Mouse (Mus musculus) cerebellum, adult 9-10 months (tissue): Measurements from ENCODE around the gene Ttc27.

ENCODE experiments used
- DNase-seq: peaks from one replicate; pipeline ENCODE4 v3.0.0; 2022

Ttc27 gene

DNA sequence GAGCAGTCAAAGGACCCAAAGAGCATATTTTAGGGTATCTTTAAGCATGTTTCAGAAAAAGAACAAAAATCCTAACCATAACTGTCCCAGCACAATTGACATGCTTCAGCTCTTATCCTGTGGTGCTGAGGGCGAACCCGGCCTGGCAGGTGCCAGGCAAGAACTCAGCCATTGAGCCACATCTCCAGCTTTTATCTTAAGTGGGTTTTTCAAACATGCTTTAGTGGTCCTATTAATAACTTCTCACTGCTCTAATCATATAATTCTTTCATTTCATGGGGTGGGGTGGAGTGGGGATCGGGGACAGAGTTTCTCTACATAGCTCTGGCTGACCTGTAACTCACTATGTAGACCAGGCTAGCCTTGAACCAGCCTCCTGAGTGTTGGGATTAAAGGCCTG, 125.1 kb downstream of the Ttc27 start:
- no peak for DNase-seq

DNA sequence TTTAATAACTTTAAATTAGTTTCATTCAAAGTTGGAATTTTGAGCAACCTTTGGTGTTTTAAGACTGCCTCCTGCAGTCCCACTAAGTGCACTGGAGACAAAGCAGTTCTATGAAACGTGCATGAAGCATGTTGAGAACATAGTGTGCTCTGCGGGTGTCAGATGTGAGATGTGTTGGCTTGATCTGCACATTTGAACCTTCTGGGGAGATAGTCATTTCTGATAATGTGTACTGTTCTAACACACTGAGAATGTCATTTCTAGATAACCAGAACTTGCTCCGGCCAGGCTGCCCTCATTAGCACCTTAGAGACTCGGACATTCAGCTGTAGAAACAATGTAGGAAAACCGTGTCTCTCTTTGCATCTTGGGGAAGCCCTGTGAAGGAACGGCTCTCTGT, 126.0 kb downstream of the Ttc27 start:
- DNase-seq: no peak

DNA sequence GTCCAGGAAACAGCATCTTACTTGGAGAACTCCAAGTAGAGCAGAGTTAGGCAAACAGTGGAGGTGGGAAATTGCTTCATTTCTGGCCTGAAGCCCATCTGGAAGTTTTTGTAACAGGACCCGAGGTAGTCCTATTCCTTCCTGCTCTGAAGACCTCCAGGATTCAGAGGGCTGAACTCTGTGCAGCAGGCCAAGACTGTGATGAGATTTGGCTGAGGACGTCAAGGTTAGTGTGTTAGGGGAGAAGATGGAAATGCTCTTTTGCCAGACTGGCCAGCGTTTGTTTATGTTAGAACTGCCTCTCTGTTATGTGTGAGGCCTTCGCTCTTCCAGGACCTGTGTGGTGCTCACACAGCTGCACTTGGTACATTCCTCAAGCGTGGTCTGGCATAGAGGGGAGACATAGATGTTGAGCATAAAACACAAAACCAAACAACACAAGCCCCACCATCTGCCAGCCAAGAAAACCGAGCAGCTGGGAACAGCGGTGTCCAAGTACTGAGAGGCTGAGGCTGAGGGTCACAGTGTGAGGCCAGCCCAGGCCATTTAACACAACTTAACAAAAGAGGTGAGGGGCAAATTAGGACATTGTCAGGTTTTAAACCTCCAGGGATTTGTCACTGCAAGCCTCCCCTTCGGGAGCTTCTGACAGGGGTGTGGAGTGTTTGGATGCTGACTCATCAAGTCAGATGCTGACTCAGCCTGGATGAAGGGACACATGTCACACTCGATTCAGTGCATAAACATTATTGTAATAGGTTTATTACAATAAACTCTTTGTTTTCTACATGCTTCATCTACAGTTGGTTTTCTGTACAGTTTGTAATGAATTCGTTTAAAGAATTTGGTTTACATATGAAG, 128.7 kb downstream of the Ttc27 start:
- no peak for DNase-seq

DNA sequence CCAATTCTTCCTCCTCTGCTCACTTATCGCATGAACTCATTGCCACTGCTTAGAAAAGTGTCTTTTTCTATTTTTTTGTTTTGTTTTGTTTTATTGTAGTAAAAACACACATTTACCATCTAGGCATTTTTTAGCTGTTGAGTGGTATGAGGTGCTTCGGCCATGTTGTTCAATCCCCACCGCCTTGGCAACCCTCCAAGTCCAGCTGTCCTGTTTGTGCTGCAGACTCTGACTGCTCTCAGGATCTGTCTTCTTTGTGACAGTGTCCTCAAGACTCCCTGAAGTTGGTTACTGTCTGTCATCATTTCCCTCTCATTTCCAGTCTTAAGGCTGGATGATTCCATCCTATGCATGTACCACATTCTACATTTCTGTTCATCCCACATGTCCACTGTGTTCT, 132.7 kb downstream of the Ttc27 start:
- no peak for DNase-seq

DNA sequence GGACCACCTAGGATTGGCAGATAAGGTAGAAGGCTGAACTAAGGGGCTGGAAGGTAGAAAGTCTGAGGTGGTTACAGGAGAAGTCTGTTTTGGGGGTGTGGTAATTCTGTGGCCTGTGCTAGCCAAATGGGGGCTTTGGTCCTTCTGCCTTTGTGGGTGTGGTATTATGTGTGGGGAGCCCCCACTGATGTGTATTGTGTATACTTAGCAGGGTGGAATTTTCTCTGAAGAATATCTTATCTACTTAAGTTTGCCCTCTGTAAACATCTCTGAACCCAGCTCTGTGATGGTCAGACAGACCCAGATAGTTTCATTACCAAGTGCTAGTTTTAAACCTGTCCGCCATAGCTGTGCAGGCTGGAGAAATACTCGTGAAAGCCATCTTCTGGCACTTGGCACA, 141.8 kb downstream of the Ttc27 start:
- DNase-seq: no peak

DNA sequence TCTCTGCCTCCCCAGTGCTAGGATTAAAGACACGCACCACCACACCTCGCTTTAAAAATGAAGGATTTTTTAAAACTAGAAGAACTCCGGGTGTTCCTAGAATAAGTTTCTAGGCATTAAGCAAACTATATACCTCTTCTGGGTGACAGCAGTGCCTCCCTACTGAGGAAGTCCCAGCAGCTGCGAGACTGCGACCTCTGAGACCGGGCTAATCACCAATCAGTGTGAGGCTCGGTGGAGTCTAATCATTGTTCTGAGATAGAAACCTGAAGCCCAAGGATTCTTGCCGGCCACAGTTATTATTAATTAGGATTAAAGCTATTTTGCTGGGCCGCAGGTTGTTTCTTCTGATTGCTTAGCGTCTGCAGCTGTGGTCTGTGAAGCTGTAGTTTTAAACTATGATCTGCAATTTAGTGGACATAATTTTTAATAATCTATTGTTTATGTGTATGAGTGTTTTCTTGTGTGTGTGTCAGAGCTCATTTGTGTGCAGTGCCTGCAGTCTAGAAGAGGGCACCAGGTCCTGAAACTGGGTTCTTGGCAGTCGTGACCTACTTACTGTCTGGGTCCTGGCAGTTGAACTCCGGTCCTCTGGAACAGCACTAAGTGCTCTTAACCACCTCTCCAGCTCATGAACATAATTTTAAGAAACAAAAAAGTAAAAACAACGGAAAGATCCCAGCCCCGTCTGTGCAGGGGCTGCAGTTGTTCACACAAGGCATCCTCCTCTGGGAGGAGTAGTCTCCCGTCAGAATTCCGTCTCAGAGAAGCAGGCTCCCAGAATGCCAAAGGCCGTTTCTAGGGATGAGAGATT, 142.9 kb downstream of the Ttc27 start:
- no peak for DNase-seq

DNA sequence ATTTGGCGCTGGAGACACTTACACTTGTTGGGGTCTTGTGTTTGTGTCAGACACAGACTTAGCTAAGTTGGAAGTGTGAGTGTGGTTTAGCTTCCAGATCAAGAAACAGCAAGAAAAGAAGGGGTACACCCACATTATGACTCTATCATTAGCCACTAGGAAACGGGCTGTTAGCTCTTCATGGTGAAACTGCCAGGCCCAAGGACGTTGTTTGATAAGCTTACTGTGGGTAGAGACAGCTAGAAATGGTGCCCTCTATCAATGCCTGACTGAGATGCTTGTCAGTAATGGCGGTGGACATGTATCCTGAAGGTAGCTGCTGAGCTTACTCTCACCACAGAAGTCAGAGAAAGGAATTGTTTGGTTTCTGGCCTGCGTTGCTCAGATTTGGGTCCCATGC, 146.3 kb downstream of the Ttc27 start:
- DNase-seq: no peak

DNA sequence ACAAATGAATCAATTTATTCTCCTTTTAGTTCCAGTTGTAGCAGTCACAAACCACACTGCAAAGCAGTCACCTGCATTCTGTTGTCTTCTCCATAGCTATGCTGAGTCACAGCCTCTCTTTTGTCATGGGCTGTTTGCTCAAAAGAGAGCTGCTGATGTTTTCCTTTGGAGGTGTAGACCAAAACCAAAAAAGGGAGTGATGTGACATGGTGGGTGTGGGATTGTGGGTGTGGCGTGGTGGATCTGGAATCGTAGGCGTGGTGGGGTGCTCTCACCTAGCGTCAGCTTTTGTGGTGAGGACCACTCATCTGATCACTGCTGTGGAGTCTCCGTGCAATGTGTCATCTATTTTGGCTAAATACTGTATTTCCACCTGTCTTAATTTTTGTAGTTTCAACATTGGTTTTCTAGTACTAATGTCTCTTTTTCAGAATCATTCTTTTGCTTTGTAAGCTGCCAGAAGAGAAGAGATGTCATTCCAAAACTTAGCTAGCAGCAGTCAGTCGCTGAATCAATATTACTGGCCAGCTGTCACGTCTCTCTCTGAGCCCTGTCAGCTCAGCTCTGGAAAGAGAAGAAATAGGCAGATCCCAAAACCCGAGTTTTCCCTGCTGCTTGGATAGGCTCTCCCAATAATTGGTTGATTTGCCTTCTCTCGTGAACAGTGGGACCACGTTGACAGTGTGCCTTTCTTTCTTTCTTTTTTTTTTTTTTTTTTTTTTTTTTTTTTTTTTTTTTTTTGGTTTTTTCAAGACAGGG, 147.4 kb downstream of the Ttc27 start:
- no peak for DNase-seq

DNA sequence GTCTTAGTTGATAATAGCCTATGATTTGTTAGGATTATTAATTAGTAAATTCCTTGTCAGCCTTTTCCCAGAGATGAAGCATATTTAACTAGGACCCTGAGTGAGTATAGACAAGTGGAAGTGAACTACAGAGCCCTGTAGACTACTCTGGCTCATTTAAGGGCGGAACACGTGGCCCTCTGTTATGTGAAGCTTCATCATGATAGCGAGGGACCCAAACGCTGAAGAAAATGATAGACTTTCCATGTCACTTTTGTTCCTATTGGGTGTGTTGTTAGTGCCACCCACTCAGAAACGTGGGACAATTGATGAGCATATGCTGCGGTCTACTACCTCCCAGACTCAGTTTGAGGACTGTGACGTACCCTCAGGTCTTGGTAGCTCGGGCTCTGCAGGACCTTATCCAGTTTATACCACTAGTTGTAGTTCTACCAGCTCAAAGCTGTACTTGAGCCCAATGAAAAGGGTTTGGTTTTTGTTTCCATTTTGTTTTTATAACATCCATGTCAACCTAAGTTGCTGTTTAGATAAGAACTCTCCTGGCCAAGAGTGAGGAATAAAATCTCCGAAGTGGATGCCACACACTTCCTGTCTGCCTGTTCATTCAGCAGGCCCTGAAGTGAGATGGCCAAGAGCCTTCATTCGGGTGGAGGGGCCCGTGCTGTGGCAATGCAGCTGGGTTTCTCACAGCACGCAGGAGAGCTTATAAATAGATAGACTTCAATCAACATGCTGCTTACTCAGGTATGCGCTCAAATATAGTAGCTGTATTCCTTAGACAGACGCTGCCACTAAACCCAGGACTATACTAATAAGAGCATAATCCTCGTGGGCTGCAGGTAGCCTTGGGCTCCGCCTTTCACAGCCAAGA, 148.4 kb downstream of the Ttc27 start:
- no peak for DNase-seq

DNA sequence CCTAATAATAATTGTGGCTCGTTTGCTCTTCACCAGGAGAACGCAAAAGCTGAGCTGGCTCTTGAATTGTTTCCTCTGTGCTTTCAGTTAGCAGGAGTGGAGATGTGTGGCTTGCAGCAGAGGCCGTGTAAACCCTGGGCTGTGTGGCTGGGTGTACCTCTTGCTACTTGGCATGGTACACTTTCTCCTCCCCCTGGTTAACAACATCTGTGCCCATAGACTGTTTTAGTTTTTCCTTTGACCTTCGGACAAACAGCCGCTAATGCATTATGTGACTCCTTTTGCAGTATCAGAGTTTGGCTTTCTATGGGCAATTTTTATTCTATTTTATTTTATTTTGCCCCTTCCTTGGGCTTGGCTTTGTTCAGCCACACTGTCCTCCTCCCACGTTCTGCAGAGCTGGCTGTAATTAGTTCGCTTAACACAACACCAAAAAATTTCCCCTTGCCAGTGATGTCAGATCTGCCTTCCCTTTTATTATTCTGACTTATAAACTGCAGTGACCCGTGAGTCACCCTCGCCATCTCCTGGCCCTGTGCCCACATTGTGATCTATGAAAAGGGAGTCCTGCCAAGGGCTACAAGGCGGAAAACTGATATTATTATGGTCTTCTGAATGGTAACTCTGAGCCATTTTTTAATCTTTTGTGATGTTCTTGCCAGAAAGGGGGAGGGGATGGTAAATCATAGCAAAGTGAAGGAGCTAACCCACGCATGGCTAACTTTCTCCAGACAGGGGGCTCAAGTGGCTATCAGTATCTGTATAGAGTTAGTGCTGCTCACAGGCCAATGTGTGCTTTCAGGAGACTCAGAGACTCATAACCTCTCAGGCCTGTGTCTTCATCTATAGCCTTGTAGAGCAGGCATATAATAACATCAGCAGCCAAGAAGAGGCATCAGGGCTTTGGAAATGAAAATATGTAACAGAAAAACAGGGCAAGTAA, 149.3 kb downstream of the Ttc27 start:
- no peak for DNase-seq

DNA sequence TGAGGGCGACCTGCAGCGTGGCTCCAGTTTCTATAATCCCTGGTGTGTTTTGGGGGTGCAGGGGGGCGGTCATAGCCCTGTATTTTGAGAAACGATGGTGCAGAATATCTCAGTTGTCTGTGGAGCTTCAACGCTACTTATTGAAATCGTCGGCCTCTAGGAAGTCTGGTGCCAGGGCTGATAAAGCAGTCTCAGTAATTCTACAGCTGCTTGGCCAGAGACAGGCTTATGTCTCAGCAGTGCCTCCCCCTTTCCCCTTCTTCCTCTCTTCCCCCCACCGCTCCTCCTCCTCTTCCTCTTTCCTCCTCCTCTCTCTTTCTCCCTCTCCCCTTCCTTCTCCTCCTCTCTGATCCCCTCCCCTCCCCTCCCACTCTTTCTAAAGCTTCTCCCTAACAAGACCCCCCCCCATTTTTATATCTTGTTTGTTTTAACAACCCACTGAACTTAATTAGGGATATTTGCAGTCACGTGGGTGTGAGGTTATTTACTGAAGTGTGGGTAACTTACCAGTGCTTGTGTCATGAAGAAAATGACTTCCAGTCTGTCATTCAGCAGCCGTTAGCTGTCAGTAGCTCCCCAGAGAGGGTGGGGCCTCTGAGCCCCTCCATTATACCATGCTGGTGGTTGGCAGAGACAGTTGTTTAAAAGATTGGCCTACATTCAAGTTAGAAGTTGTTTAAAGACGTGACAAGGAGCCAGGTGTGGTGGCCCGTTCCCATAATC, 150.8 kb downstream of the Ttc27 start:
- no peak for DNase-seq

DNA sequence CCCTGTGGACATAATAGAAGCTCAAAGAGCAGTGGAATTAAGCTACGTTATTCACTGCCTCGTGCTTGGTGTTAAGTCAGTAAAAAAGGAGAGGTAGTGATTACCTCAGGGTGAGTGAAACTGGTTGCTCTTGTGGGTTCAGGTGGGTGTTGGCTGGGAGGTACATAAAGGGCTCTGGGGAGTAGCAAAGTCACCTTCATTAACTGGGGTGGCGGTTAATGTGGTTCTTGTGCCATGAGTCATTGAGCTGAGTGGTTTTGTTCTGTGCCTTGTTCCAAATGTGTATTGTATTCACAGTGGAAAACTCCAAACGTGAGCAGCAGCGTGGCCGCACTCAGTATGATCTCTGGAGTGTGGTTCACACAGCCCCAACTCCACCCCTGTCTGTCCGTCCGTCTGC, 152.0 kb downstream of the Ttc27 start:
- no peak for DNase-seq

DNA sequence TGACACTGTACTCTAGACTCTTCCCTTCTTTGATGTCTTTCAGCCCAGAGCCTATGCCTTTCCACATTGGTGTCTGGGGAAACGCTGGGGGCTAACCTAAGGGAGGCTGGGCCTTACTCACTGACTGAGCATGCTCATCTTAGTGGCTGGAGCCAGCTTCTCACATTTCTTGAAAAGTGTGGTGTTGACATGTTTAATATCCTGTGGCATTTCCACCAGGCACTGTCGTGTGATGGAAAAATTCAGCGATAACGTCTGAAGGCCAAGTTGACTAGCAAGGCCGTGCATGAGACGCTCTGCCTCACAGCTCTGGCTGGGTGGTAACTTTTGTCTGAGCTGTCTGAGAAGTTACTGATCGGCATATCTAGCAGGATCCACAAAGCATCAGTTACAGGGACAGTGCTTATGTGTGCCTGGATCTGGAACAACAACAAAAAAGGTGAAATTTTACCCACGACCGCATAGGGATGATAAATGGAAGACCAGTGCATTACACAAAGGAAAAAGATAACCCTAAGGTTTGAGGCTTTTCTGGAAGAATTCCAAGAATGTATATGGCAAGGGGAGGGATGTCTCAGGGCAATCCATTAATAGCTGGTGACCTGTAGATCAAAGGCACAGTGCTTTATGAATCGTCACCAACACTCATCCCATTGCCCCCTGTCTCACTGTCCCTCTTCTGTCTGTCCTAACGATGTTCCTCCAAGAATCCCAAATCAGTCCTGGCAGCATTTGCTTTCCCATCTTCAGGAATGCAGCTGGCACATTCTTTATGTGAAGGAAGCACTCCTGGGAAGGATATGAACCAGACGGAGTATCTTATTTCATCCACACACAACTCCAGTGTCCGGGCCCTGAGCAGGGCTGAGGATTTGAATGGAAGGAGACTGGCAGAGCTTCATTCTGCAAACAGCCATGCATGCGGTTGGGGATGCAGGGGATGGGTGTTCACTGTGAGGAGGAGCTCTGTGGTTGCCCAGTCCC, 152.9 kb downstream of the Ttc27 start:
- DNase-seq: no peak

DNA sequence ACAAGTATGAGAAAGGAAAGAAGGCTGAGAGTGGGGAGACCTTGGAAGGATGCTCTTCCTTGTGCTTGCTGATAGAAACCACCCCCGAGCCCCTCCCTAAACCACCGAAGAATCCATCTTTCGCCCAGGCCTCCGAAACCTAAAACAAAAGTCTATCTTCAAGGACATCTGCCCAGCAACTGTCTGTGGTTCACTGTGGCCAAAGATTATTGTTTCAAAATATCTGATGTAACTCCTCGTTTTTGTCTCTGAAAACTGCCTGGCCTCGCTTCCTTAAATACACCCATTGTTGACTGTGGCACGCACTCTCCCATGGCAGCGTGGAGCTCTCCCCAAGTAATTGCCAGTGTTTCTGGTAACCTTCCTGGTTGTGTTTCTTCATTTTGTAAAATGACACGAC, 155.0 kb downstream of the Ttc27 start:
- no peak for DNase-seq

DNA sequence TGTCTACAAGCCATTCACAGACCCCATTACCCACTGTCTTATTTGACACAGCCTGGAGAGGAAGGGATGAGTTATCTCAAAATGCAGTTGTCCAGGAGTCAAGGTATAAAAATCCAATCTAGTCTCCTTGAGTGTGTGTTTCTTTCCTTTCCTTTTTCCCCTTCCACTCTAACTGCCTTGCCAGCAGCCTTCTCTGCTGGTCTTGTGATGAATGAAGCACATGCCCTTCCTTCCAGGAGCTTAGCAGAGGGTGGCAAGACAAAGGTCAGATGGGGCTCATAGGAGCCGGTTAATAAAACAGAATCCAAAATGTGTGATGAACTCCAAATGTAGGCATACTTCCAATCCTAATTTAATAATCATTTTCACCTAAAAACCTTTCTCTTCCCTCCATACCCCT, 156.2 kb downstream of the Ttc27 start:
- DNase-seq: no peak

DNA sequence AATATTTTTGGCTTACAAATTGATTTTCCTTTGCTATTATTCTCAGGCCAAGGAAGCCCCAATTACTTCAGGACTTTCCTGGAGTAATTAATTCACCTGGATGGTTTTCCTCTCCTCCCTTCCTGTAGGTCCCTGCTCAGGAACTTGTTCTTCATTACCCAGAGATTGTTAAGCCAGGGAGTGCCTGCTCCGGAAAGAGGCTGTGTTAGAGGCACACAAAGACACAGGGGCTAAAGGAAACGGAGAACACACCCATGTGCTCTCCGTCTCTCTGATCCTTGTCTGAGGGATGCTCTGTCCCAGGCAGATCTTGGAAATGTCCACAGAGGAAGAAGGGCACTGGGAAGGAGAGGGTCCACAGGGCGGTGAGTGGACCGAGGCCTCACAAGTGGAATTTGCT, 158.2 kb downstream of the Ttc27 start:
- no peak for DNase-seq

DNA sequence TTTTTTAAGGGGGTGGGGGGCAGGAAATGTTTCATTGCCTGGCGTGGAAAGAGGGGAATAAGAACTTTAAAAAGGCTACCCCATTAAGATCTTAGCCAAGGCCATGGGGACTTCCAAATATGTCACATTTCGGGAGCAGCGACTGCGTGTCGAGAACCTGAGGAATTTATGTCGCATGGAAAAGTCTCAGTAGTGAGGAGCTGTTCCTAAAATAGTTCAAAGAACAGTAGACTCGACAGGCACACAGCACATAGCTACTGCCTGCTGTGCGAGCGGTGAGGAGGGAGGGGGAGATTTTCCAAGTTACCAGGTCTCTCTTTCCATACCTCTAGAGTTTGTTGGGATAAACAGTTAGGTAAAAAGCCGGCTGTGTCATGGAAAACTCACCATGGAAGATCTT, 159.4 kb downstream of the Ttc27 start:
- DNase-seq: no peak

DNA sequence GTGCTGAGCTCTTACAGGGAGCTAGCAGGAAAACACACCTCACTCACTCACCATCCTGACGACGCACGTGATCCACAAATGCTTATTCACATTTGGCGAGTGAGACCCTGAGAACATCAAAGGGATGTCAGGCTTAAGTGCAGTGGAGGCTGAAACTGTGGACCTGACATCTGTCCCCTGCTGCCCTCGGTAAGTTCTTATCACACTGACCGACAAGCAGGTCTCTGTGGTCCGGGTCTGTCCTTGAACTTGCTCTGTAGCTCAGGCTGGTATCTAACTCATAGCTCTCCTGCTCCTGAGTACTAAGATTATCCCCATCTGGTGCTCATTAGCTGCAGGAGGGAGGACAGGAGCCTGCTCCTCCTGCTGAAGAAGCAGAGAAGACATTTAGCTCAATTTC, 162.2 kb downstream of the Ttc27 start:
- DNase-seq: no peak

DNA sequence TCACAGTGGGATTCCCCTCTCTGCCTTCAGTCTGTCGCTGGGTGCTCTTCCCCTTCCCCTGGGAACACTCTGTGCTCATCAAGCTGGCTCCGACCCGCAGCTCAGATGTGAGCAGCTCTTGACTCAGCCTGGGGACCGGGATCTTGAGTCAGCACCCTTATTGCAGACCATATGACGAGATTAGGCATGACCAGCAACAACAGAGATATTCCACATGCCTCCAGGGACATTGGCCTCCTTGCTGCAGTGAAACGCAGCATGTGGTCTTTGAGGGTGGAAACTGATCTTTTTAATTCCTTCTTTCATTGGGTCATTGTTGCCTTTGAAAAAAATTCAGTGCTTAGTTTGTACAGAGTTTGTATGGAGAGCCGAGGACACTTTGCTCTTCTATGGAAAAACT, 169.5 kb downstream of the Ttc27 start:
- DNase-seq: no peak
